9 mouse cellular contexts compared by ENCODE assay signal in the genomic region with DNA sequence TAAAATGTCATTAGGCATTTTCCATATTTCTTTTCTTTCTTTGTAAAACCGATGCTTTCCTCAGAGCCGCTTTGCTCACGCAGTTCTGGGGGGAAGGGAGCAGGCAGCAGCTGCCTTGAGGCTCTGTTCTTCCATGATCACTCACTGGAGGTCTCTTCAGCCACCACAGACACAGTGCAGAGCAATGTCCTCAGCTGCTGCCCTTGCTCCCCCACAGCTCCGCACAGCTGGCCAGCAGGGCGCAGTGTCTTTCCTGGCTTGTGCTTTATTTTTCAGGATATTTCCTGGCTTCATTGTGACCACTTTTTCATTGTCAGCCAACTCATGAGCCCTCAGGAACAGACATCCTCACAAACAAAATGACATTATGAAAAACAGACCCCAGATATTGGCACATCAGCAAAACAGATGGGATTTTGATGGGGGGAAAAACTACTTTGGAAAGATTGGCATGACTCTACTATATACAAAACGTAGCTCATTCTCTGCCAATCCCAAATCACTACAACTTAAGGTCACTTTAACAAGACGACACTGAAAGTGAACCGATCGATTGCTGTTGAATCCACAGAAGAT.
DNase-seq lines count a peak whose midpoint lies in the region; ATAC-seq and TF ChIP-seq lines count a peak whose summit lies in the region.
"Had no signal": no experiment of that assay in that cellular context is flagged by ENCODE, and none has a peak within 500 bp of the region (broad histone marks: within the 10 kb centered on the region; RNA-seq: fewer than 3 reads in every experiment).

No protein-coding gene starts in this region.

- no peaks in the 10 kb centered on the region for H3K79me3 ChIP-seq in C2C12 (ENCODE audit: low read depth)

- peak; percentile 31 to 63 for DNase-seq in gastrocnemius, postnatal 4 days (ENCODE audit: low spot score in 2 of 2)
- peak; percentile 33 for DNase-seq in liver, postnatal 0 days
- DNase-seq in ovary, postnatal 14 days (ENCODE audit: low spot score): peak; percentile 34
- no peak for DNase-seq in thymus, postnatal 10 days (ENCODE audit: low spot score in 2 of 2)

- no peaks in the 10 kb centered on the region for H3K27me3 ChIP-seq in C2C12 (ENCODE audit: control insufficient read depth, insufficient read depth, insufficient read length)
- H3K27me3 ChIP-seq in intestine, postnatal 0 days (replicated peaks; ENCODE audit: control insufficient read depth, insufficient read depth, low read length): no peaks in the 10 kb centered on the region
- H3K27me3 ChIP-seq in liver, postnatal 0 days (ENCODE audit: insufficient read depth, low read length): no peaks in the 10 kb centered on the region

- no peak overlapping the region for H3ac ChIP-seq in C2C12 (ENCODE audit: control insufficient read depth, insufficient read length, low read depth)

- H3K79me2 ChIP-seq in C2C12 (ENCODE audit: control insufficient read depth, insufficient read depth): no peaks in the 10 kb centered on the region

- no peak for TF ChIP-seq POLR2A in cortical plate, adult 2 months (IDR thresholded peaks at IDR 0.05; ENCODE audit: extremely low read depth, insufficient read depth, low read length)

- 41% methylated on average over 9 of the region's 9 CpGs for WGBS in intestine, postnatal 0 days
- 30% methylated on average over 9 of the region's 9 CpGs for WGBS in liver, postnatal 0 days (ENCODE audit: insufficient replicate concordance)

- no peak overlapping the region for H3K4me3 ChIP-seq in C2C12 (ENCODE audit: insufficient read depth, poor library complexity, severe bottlenecking)
- no peak overlapping the region for H3K4me3 ChIP-seq in cortical plate, adult 2 months (ENCODE audit: insufficient read depth, low read length)
- H3K4me3 ChIP-seq in intestine, postnatal 0 days (ENCODE audit: low read depth, low read length): no peak overlapping the region
- no peak overlapping the region for H3K4me3 ChIP-seq in liver, postnatal 0 days (ENCODE audit: low read depth, low read length)

- H3K9ac ChIP-seq in intestine, postnatal 0 days (ENCODE audit: low read depth, low read length): no peak overlapping the region
- H3K9ac ChIP-seq in liver, postnatal 0 days (replicated peaks): no peak overlapping the region

- no peaks in the 10 kb centered on the region for H3K9me3 ChIP-seq in intestine, postnatal 0 days (ENCODE audit: control insufficient read depth)
- H3K9me3 ChIP-seq in liver, postnatal 0 days (ENCODE audit: low read length): no peaks in the 10 kb centered on the region

- H3K27ac ChIP-seq in cortical plate, adult 2 months (ENCODE audit: insufficient read depth, low read length): no peak overlapping the region
- H3K27ac ChIP-seq in intestine, postnatal 0 days (ENCODE audit: low read depth, low read length): no peak overlapping the region
- H3K27ac ChIP-seq in liver, postnatal 0 days (ENCODE audit: low read depth): no peak overlapping the region

- no peak for ATAC-seq in intestine, postnatal 0 days
- ATAC-seq in liver, postnatal 0 days: peak; percentile 33; the same call in 1 of the 2 replicates
- no peak for ATAC-seq in granulocyte monocyte progenitor cell, adult 5-6 weeks (replicated peaks; ENCODE audit: poor library complexity, severe bottlenecking)
- ATAC-seq: Patski had no signal

- H3K4me2 ChIP-seq in intestine, postnatal 0 days (replicated peaks; ENCODE audit: low read depth): no peak overlapping the region
- H3K4me2 ChIP-seq in liver, postnatal 0 days (ENCODE audit: low read depth, low read length): no peak overlapping the region

- peak; percentile 7 for TF ChIP-seq CTCF in C2C12 (IDR thresholded peaks at IDR 0.05; ENCODE audit: control insufficient read depth, insufficient read depth, insufficient read length)
- TF ChIP-seq CTCF in cortical plate, adult 2 months (IDR thresholded peaks at IDR 0.05; ENCODE audit: extremely low read depth, insufficient read depth, low read length): 0 out of 2 replicates have a peak, but pooled peaks have one; percentile 6
- peak; percentile 73 for TF ChIP-seq CTCF in intestine, postnatal 0 days (IDR thresholded peaks at IDR 0.05; ENCODE audit: low read depth)
- TF ChIP-seq CTCF in liver, postnatal 0 days (IDR thresholded peaks at IDR 0.05; ENCODE audit: low read depth): peak; percentile 58

- H3K4me1 ChIP-seq in cortical plate, adult 2 months (ENCODE audit: control insufficient read depth, insufficient read depth, low read length): no peaks in the 10 kb centered on the region
- H3K4me1 ChIP-seq in intestine, postnatal 0 days (replicated peaks; ENCODE audit: control insufficient read depth, insufficient read depth, low read length): no peaks in the 10 kb centered on the region
- 0 out of 2 replicates have a peak, but pooled peaks cover 3% of the 10 kb centered on the region for H3K4me1 ChIP-seq in liver, postnatal 0 days (ENCODE audit: insufficient read depth)

- no peaks in the 10 kb centered on the region for H3K36me3 ChIP-seq in C2C12 (ENCODE audit: control insufficient read depth, insufficient read depth)
- no peaks in the 10 kb centered on the region for H3K36me3 ChIP-seq in intestine, postnatal 0 days (ENCODE audit: control insufficient read depth, insufficient read depth)
- H3K36me3 ChIP-seq in liver, postnatal 0 days (replicated peaks; ENCODE audit: insufficient read depth, low read length): no peaks in the 10 kb centered on the region

- no peak for TF ChIP-seq EP300 in liver, postnatal 0 days (IDR thresholded peaks at IDR 0.05; ENCODE audit: low read depth)

TF ChIP-seq in C2C12, 6 proteins besides CTCF, POLR2A, EP300 and RAD21:
- TF ChIP-seq CEBPB (IDR thresholded peaks at IDR 0.05; ENCODE audit: low read depth): no peak
- TF ChIP-seq USF1 (IDR thresholded peaks at IDR 0.05; ENCODE audit: low read depth): no peak
- no peak for TF ChIP-seq MYOG (IDR thresholded peaks at IDR 0.05; ENCODE audit: control insufficient read depth, extremely low read depth, insufficient read length)
- no peak for TF ChIP-seq FOSL1 (IDR thresholded peaks at IDR 0.05; ENCODE audit: insufficient read depth, low read length, poor library complexity, severe bottlenecking)
- TF ChIP-seq MYOD1 (IDR thresholded peaks at IDR 0.05; ENCODE audit: control insufficient read depth, insufficient read length, low read depth): no peak
- TF ChIP-seq MAX (IDR thresholded peaks at IDR 0.05): no peak
TF ChIP-seq in C2C12: peak in this region for 0.

Comparison
In these comparisons a context has a peak if more than half of its experiments do, and no peak if none do; other contexts are left out.
1. CTCF ChIP-seq: peak in every context shown above with its lines; median percentile 73 in intestine, postnatal 0 days; 58 in liver, postnatal 0 days; 7 in C2C12; 6 in cortical plate, adult 2 months.
2. DNase-seq: peak in gastrocnemius, postnatal 4 days (2 of 2), liver, postnatal 0 days (single experiment) and ovary, postnatal 14 days (single experiment); none in thymus, postnatal 10 days (0 of 2).